Mouse (Mus musculus): ENCODE measurements around the gene Scap. TPM values are rescaled to one million over a fixed set of nuclear protein-coding genes. Genes with fewer than 3 reads are reported as not detected.
A peak's percentile ranks its signal among the peaks of the same experiment; 100 is the strongest.

Gene Scap
- polyA plus RNA-seq (2011; ENCODE audit: insufficient read depth, insufficient read length, low read depth, missing spikeins) = 25.8 and 35.7 TPM in 2 replicates

GRCm38 (mm10) chr9:110333135-110333895 lies at the start of gene Scap:
Gene Scap, plus strand, starts transcription at chr9:110333288.
- Histone ChIP-seq H3K9ac (ENCODE audit: low read depth, poor library complexity, severe bottlenecking) (peak within 1 kb of the TSS; percentile 65), H3K36me3 (ENCODE audit: control insufficient read depth, insufficient read depth, low read length, poor library complexity, severe bottlenecking) (no peaks in the 10 kb centered on the region), H3K4me3 (ENCODE audit: low read depth, low read length) (peak within 1 kb of the TSS; percentile 61), H3K4me1 (ENCODE audit: control insufficient read depth, insufficient read depth, low read length) (peaks cover 3% of the 10 kb centered on the region), H3K27me3 (ENCODE audit: control insufficient read depth, insufficient read depth, low read length, poor library complexity, severe bottlenecking) (no peaks in the 10 kb centered on the region; the same call in 1 of the 2 replicates), H3K9me3 (replicated peaks; ENCODE audit: control insufficient read depth, insufficient read depth, low read length, poor library complexity, severe bottlenecking) (no peaks in the 10 kb centered on the region), H3K27ac (ENCODE audit: insufficient read depth, low read length) (no peak within 1 kb of the TSS)
- TF ChIP-seq CTCF (IDR thresholded peaks at IDR 0.05; ENCODE audit: low read depth, low read length) = peak; percentile 91
- TF ChIP-seq POLR2A (IDR thresholded peaks at IDR 0.05; ENCODE audit: insufficient read depth, low read length) = no peak
- TF ChIP-seq EP300 (IDR thresholded peaks at IDR 0.05; ENCODE audit: insufficient read depth, low read depth, low read length) = no peak; the same call in 1 of the 2 replicates

- H3K4me1 ChIP-seq (ENCODE audit: control insufficient read depth, insufficient read depth, low read length) = no peaks in the 10 kb centered on the region
- no peaks in the 10 kb centered on the region for H3K9me3 ChIP-seq (replicated peaks; ENCODE audit: control insufficient read depth, insufficient read depth, low read length, poor library complexity, severe bottlenecking)
- no peak overlapping the region for H3K9ac ChIP-seq (ENCODE audit: low read depth, poor library complexity, severe bottlenecking)
- H3K27ac ChIP-seq (ENCODE audit: insufficient read depth, low read length) = no peak overlapping the region
- TF ChIP-seq CTCF (IDR thresholded peaks at IDR 0.05; ENCODE audit: low read depth, low read length) (no peak), EP300 (IDR thresholded peaks at IDR 0.05; ENCODE audit: insufficient read depth, low read depth, low read length) (no peak), POLR2A (IDR thresholded peaks at IDR 0.05; ENCODE audit: insufficient read depth, low read length) (no peak)
- no peaks in the 10 kb centered on the region for H3K36me3 ChIP-seq (ENCODE audit: control insufficient read depth, insufficient read depth, low read length, poor library complexity, severe bottlenecking)
- no peak overlapping the region for H3K4me3 ChIP-seq (ENCODE audit: low read depth, low read length)
- H3K27me3 ChIP-seq (ENCODE audit: control insufficient read depth, insufficient read depth, low read length, poor library complexity, severe bottlenecking) = no peaks in the 10 kb centered on the region
Measured at GRCm38 (mm10) chr9:110284075-110284697, 48.9 kb upstream of the Scap start.

GRCm38 (mm10) chr9:110287321-110287924 lies 45.7 kb upstream of the Scap start:
- no peak overlapping the region for H3K27ac ChIP-seq (ENCODE audit: insufficient read depth, low read length)
- no peaks in the 10 kb centered on the region for H3K27me3 ChIP-seq (ENCODE audit: control insufficient read depth, insufficient read depth, low read length, poor library complexity, severe bottlenecking)
- no peak for TF ChIP-seq EP300 (IDR thresholded peaks at IDR 0.05; ENCODE audit: insufficient read depth, low read depth, low read length)
- no peak for TF ChIP-seq POLR2A (IDR thresholded peaks at IDR 0.05; ENCODE audit: insufficient read depth, low read length)
- no peak for TF ChIP-seq CTCF (IDR thresholded peaks at IDR 0.05; ENCODE audit: low read depth, low read length)
- H3K9ac ChIP-seq (ENCODE audit: low read depth, poor library complexity, severe bottlenecking) = no peak overlapping the region
- H3K4me3 ChIP-seq (ENCODE audit: low read depth, low read length) = no peak overlapping the region
- no peaks in the 10 kb centered on the region for H3K4me1 ChIP-seq (ENCODE audit: control insufficient read depth, insufficient read depth, low read length)
- H3K36me3 ChIP-seq (ENCODE audit: control insufficient read depth, insufficient read depth, low read length, poor library complexity, severe bottlenecking) = no peaks in the 10 kb centered on the region
- H3K9me3 ChIP-seq (replicated peaks; ENCODE audit: control insufficient read depth, insufficient read depth, low read length, poor library complexity, severe bottlenecking) = no peaks in the 10 kb centered on the region

- Histone ChIP-seq H3K27ac (ENCODE audit: insufficient read depth, low read length) (no peak overlapping the region), H3K27me3 (ENCODE audit: control insufficient read depth, insufficient read depth, low read length, poor library complexity, severe bottlenecking) (no peaks in the 10 kb centered on the region), H3K9ac (ENCODE audit: low read depth, poor library complexity, severe bottlenecking) (no peak overlapping the region), H3K4me1 (ENCODE audit: control insufficient read depth, insufficient read depth, low read length) (no peaks in the 10 kb centered on the region), H3K4me3 (ENCODE audit: low read depth, low read length) (no peak overlapping the region), H3K36me3 (ENCODE audit: control insufficient read depth, insufficient read depth, low read length, poor library complexity, severe bottlenecking) (no peaks in the 10 kb centered on the region), H3K9me3 (replicated peaks; ENCODE audit: control insufficient read depth, insufficient read depth, low read length, poor library complexity, severe bottlenecking) (no peaks in the 10 kb centered on the region)
- TF ChIP-seq EP300 (IDR thresholded peaks at IDR 0.05; ENCODE audit: insufficient read depth, low read depth, low read length) (no peak), CTCF (IDR thresholded peaks at IDR 0.05; ENCODE audit: low read depth, low read length) (no peak), POLR2A (IDR thresholded peaks at IDR 0.05; ENCODE audit: insufficient read depth, low read length) (no peak)
Measured at GRCm38 (mm10) chr9:110293254-110293718, 39.8 kb upstream of the Scap start.

- no peak overlapping the region for H3K4me3 ChIP-seq (ENCODE audit: low read depth, low read length)
- H3K9ac ChIP-seq (ENCODE audit: low read depth, poor library complexity, severe bottlenecking) = no peak overlapping the region
- no peaks in the 10 kb centered on the region for H3K9me3 ChIP-seq (replicated peaks; ENCODE audit: control insufficient read depth, insufficient read depth, low read length, poor library complexity, severe bottlenecking)
- no peak for TF ChIP-seq CTCF (IDR thresholded peaks at IDR 0.05; ENCODE audit: low read depth, low read length)
- TF ChIP-seq EP300 (IDR thresholded peaks at IDR 0.05; ENCODE audit: insufficient read depth, low read depth, low read length) = no peak
- no peak for TF ChIP-seq POLR2A (IDR thresholded peaks at IDR 0.05; ENCODE audit: insufficient read depth, low read length)
- no peaks in the 10 kb centered on the region for H3K36me3 ChIP-seq (ENCODE audit: control insufficient read depth, insufficient read depth, low read length, poor library complexity, severe bottlenecking)
- H3K27ac ChIP-seq (ENCODE audit: insufficient read depth, low read length) = no peak overlapping the region
- H3K27me3 ChIP-seq (ENCODE audit: control insufficient read depth, insufficient read depth, low read length, poor library complexity, severe bottlenecking) = no peaks in the 10 kb centered on the region
- H3K4me1 ChIP-seq (ENCODE audit: control insufficient read depth, insufficient read depth, low read length) = no peaks in the 10 kb centered on the region
Measured at GRCm38 (mm10) chr9:110293873-110294415, 39.1 kb upstream of the Scap start.
